Mouse (Mus musculus): ENCODE data around the gene Irs3. TPM values are rescaled to one million over a fixed set of nuclear protein-coding genes. Genes with fewer than 3 reads are reported as not detected.
"Not testable (repeated sequence)": the region's sequence is repeated elsewhere in the genome, so short reads cannot be mapped to it uniquely, and the experiment has no call there.

Irs3 gene
- total and polyA plus RNA-seq, 2 experiments from 2014 or later, result 0.08 to 7.6 TPM

GRCm38 (mm10) chr5:137623937-137624530 lies 21.5 kb downstream of the Irs3 start:
- Histone ChIP-seq H3K4me3 (ENCODE audit: low read depth, low read length) (no peak overlapping the region), H3K27ac (ENCODE audit: low read depth) (no peak overlapping the region), H3K9me3 (replicated peaks; ENCODE audit: control insufficient read depth, low read length) (no peaks in the 10 kb centered on the region), H3K4me1 (ENCODE audit: control insufficient read depth, insufficient read depth) (0 out of 2 replicates have a peak, but pooled peaks cover 5% of the 10 kb centered on the region), H3K9ac (replicated peaks; ENCODE audit: low read depth, low read length) (no peak overlapping the region), H3K4me2 (ENCODE audit: low read depth, low read length) (no peak overlapping the region), H3K27me3 (ENCODE audit: control insufficient read depth, insufficient read depth, low read length) (no peaks in the 10 kb centered on the region), H3K36me3 (replicated peaks; ENCODE audit: control insufficient read depth, insufficient read depth, low read length) (no peaks in the 10 kb centered on the region)
- 73% methylated on average over 11 of the region's 11 CpGs for WGBS
- DNase-seq (ENCODE audit: low spot score), result no peak
- TF ChIP-seq CTCF (IDR thresholded peaks at IDR 0.05; ENCODE audit: low read depth), result no peak
- TF ChIP-seq EP300 (IDR thresholded peaks at IDR 0.05; ENCODE audit: low read depth), result no peak
- no peak for ATAC-seq (ENCODE audit: insufficient read depth, low read depth)

GRCm38 (mm10) chr5:137615347-137615746 lies 30.2 kb downstream of the Irs3 start:
- WGBS, result 85% methylated on average over 7 of the region's 7 CpGs
- TF ChIP-seq EP300 (IDR thresholded peaks at IDR 0.05; ENCODE audit: low read depth) (no peak), CTCF (IDR thresholded peaks at IDR 0.05; ENCODE audit: low read depth) (no peak)

DNA sequence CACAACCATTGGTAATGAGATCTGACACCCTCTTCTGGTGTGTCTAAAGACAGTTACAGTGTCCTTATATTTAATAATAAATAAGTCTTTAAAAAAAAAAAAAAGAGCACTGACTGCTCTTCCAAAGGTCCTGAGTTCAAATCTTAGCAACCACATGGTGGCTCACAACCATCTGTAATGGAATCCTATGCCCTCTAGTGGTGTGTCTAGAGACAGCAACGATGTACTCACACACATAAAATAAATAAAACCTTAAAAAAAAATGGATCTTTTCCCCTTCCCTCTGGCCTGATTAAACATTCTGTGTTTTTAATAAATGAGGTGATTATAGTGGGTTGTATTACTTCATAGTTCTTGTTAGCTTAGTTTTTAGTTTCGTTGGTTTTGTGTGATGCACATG lies 30.6 kb downstream of the Irs3 start:
- not testable (repeated sequence) for H3K9ac ChIP-seq (replicated peaks; ENCODE audit: low read depth, low read length); H3K27ac ChIP-seq (ENCODE audit: low read depth); H3K4me2 ChIP-seq (ENCODE audit: low read depth, low read length); DNase-seq (ENCODE audit: low spot score); ATAC-seq (ENCODE audit: insufficient read depth, low read depth); H3K9me3 ChIP-seq (replicated peaks; ENCODE audit: control insufficient read depth, low read length); H3K36me3 ChIP-seq (replicated peaks; ENCODE audit: control insufficient read depth, insufficient read depth, low read length); H3K27me3 ChIP-seq (ENCODE audit: control insufficient read depth, insufficient read depth, low read length); H3K4me3 ChIP-seq (ENCODE audit: low read depth, low read length)
- 93% methylated on average over 2 of the region's 2 CpGs for WGBS
- H3K4me1 ChIP-seq (ENCODE audit: control insufficient read depth, insufficient read depth), result peaks cover 29% of the 10 kb centered on the region

More at GRCm38 (mm10) chr5:137615347-137615746, 30.2 kb downstream of the Irs3 start:
- no peak overlapping the region for H3K27ac ChIP-seq (ENCODE audit: low read depth)
- H3K4me3 ChIP-seq (ENCODE audit: low read depth, low read length), result no peak overlapping the region
- H3K4me2 ChIP-seq (ENCODE audit: low read depth, low read length), result no peak overlapping the region
- no peaks in the 10 kb centered on the region for H3K9me3 ChIP-seq (replicated peaks; ENCODE audit: control insufficient read depth, low read length)
- no peak for ATAC-seq (ENCODE audit: insufficient read depth, low read depth)
- H3K9ac ChIP-seq (replicated peaks; ENCODE audit: low read depth, low read length), result no peak overlapping the region
- peaks cover 25% of the 10 kb centered on the region for H3K4me1 ChIP-seq (ENCODE audit: control insufficient read depth, insufficient read depth)
- H3K27me3 ChIP-seq (ENCODE audit: control insufficient read depth, insufficient read depth, low read length), result no peaks in the 10 kb centered on the region
- H3K36me3 ChIP-seq (replicated peaks; ENCODE audit: control insufficient read depth, insufficient read depth, low read length), result no peaks in the 10 kb centered on the region
- no peak for DNase-seq (ENCODE audit: low spot score)

- no peak for DNase-seq (ENCODE audit: low spot score)
- no peak for ATAC-seq (ENCODE audit: insufficient read depth, low read depth)
- H3K27ac ChIP-seq (ENCODE audit: low read depth), result peak within 1 kb of the TSS; percentile 17; the same call in 1 of the 2 replicates
- no peaks in the 10 kb centered on the region for H3K27me3 ChIP-seq (ENCODE audit: control insufficient read depth, insufficient read depth, low read length)
- TF ChIP-seq EP300 (IDR thresholded peaks at IDR 0.05; ENCODE audit: low read depth) (no peak), CTCF (IDR thresholded peaks at IDR 0.05; ENCODE audit: low read depth) (no peak)
- WGBS, result 27% methylated on average over 11 of the region's 11 CpGs
- no peak within 1 kb of the TSS for H3K4me2 ChIP-seq (ENCODE audit: low read depth, low read length)
- H3K9ac ChIP-seq (replicated peaks; ENCODE audit: low read depth, low read length), result no peak within 1 kb of the TSS
- H3K4me1 ChIP-seq (ENCODE audit: control insufficient read depth, insufficient read depth), result peaks cover 31% of the 10 kb centered on the region
- H3K9me3 ChIP-seq (replicated peaks; ENCODE audit: control insufficient read depth, low read length), result no peaks in the 10 kb centered on the region
- no peak within 1 kb of the TSS for H3K4me3 ChIP-seq (ENCODE audit: low read depth, low read length)
- H3K36me3 ChIP-seq (replicated peaks; ENCODE audit: control insufficient read depth, insufficient read depth, low read length), result no peaks in the 10 kb centered on the region
Measured at GRCm38 (mm10) chr5:137613550-137613949, 32.0 kb downstream of the Irs3 start, which contains the start of gene Pcolce. Gene Pcolce, minus strand, starts transcription at chr5:137613784.

DNA sequence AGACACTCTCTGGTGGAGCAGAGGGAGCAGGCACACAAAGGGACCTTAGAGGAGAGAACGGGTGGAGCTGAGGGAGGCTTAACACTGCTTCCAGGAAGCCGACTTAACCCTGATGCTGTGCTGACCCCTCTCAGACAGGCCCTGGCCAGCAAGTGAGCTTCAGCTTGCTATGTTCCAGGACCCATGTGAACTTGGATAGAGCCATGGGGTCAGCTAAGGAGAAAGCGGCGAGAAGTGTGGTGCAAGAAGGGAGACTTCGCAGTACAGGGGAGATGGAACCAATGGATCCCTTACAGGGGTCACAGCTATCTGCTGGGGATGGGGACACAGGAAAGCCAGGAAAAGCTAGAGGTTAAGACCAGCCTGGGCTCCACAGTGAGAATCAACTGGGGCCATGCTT lies 32.4 kb downstream of the Irs3 start:
- H3K27me3 ChIP-seq (ENCODE audit: control insufficient read depth, insufficient read depth, low read length), result no peaks in the 10 kb centered on the region
- no peak overlapping the region for H3K4me2 ChIP-seq (ENCODE audit: low read depth, low read length)
- no peaks in the 10 kb centered on the region for H3K36me3 ChIP-seq (replicated peaks; ENCODE audit: control insufficient read depth, insufficient read depth, low read length)
- WGBS, result 72% methylated on average over 5 of the region's 5 CpGs
- peaks cover 31% of the 10 kb centered on the region for H3K4me1 ChIP-seq (ENCODE audit: control insufficient read depth, insufficient read depth)
- DNase-seq (ENCODE audit: low spot score) (no peak), ATAC-seq (ENCODE audit: insufficient read depth, low read depth) (no peak)
- no peak for TF ChIP-seq EP300 (IDR thresholded peaks at IDR 0.05; ENCODE audit: low read depth)
- TF ChIP-seq CTCF (IDR thresholded peaks at IDR 0.05; ENCODE audit: low read depth), result no peak
- no peak overlapping the region for H3K9ac ChIP-seq (replicated peaks; ENCODE audit: low read depth, low read length)
- H3K4me3 ChIP-seq (ENCODE audit: low read depth, low read length), result no peak overlapping the region
- H3K9me3 ChIP-seq (replicated peaks; ENCODE audit: control insufficient read depth, low read length), result no peaks in the 10 kb centered on the region
- no peak overlapping the region for H3K27ac ChIP-seq (ENCODE audit: low read depth)

GRCm38 (mm10) chr5:137611245-137611602 lies 34.3 kb downstream of the Irs3 start:
- H3K4me1 ChIP-seq (ENCODE audit: control insufficient read depth, insufficient read depth), result peaks cover 31% of the 10 kb centered on the region
- H3K36me3 ChIP-seq (replicated peaks; ENCODE audit: control insufficient read depth, insufficient read depth, low read length), result peaks cover 12% of the 10 kb centered on the region
- ATAC-seq (ENCODE audit: insufficient read depth, low read depth) (peak; percentile 61), DNase-seq (ENCODE audit: low spot score) (peak; percentile 55)
- peak overlapping the region; percentile 35 for H3K4me3 ChIP-seq (ENCODE audit: low read depth, low read length)
- TF ChIP-seq EP300 (IDR thresholded peaks at IDR 0.05; ENCODE audit: low read depth) (no peak), CTCF (IDR thresholded peaks at IDR 0.05; ENCODE audit: low read depth) (no peak)
- H3K9ac ChIP-seq (replicated peaks; ENCODE audit: low read depth, low read length), result peak overlapping the region; percentile 51
- no peaks in the 10 kb centered on the region for H3K9me3 ChIP-seq (replicated peaks; ENCODE audit: control insufficient read depth, low read length)
- WGBS, result 6% methylated on average over 6 of the region's 6 CpGs
- H3K27ac ChIP-seq (ENCODE audit: low read depth), result peak overlapping the region; percentile 92
- H3K4me2 ChIP-seq (ENCODE audit: low read depth, low read length), result peak overlapping the region; percentile 53
- no peaks in the 10 kb centered on the region for H3K27me3 ChIP-seq (ENCODE audit: control insufficient read depth, insufficient read depth, low read length)
